Mouse (Mus musculus): Measurements from ENCODE around the gene Tango2.

DNA sequence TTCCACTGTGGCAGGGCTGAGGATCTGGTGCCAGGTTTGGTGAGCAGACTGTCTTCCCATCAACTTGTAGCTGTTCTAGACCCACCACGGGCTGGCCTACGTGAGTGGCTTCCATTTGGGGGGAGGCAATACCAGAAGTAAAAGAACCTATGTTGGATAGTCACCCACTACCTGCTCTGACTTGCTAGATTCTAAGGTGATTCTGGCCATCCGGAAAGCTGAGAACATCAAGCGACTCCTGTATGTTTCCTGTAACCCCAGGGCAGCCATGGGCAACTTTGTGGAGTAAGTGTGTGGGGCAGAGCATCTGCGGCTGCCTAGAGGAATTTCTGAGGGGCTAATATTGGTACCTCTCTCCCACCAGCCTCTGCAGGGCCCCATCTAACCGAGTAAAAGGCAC is 95.2 kb downstream of the Tango2 start:
- TF ChIP-seq KAT2A (IDR thresholded peaks at IDR 0.05; ENCODE audit: insufficient replicate concordance, low read length) (no peak), ETS1 (conservative IDR thresholded peaks at IDR 0.05; ENCODE audit: low read depth, low read length) (no peak), MAX (IDR thresholded peaks at IDR 0.05; ENCODE audit: low read length) (no peak), IRF4 (IDR thresholded peaks at IDR 0.05; ENCODE audit: low read depth, low read length) (no peak), POLR2A (IDR thresholded peaks at IDR 0.05; ENCODE audit: low read depth, low read length) (peak; percentile 5; the same call in 1 of the 2 replicates), HCFC1 (IDR thresholded peaks at IDR 0.05; ENCODE audit: low read depth, low read length) (no peak), SIN3A (IDR thresholded peaks at IDR 0.05; ENCODE audit: low read length) (no peak), CTCF (conservative IDR thresholded peaks at IDR 0.05 in 1 of 2, IDR thresholded peaks at IDR 0.05 in 1 of 2; ENCODE audit: low read depth in 2 of 2, low read length in 2 of 2) (no peak), BHLHE40 (IDR thresholded peaks at IDR 0.05; ENCODE audit: low read depth, low read length) (no peak), TCF12 (IDR thresholded peaks at IDR 0.05; ENCODE audit: low read depth, low read length) (no peak)
